Mouse (Mus musculus) G1E (cell line): ENCODE results near the gene Cldn34c4. TPM values are rescaled to one million over a fixed set of nuclear protein-coding genes. Genes with fewer than 3 reads are reported as not detected.

Experiments used
- ATAC-seq: 2 replicates; pipeline ENCODE4 v1.8.0; 2016; ENCODE audit warnings: mild to moderate bottlenecking; ENCODE audit not compliant: insufficient number of reproducible peaks, poor library complexity, low FRiP score, severe bottlenecking; ENCODE audit errors: extremely low read depth
- DNase-seq: peaks from one replicate; pipeline ENCODE4 v3.0.0; 2012; ENCODE audit warnings: low spot score
- H3K27me3 ChIP-seq: 2 replicates; pipeline ENCODE4 v1.6.1; 2012; ENCODE audit warnings: mild to moderate bottlenecking, low read length, inconsistent platforms; ENCODE audit not compliant: insufficient read depth
- H3K36me3 ChIP-seq: replicated peaks from 2 replicates; pipeline ENCODE3; 2012; ENCODE audit warnings: mild to moderate bottlenecking, inconsistent platforms
- H3K4me1 ChIP-seq: 2 replicates; pipeline ENCODE4 v1.6.1; 2012; ENCODE audit warnings: low read depth, low read length, inconsistent platforms, mixed read lengths; ENCODE audit not compliant: insufficient read depth
- H3K4me3 ChIP-seq: 2 replicates; pipeline ENCODE4 v1.5.1; 2012; ENCODE audit warnings: low read depth, mild to moderate bottlenecking, inconsistent platforms, low read length, moderate library complexity, mixed read lengths
- H3K9me3 ChIP-seq: replicated peaks from 2 replicates; pipeline ENCODE4 v1.6.1; 2012; ENCODE audit warnings: inconsistent platforms
- CTCF ChIP-seq: IDR thresholded peaks from 2 replicates; pipeline ENCODE4 v1.5.1; 2012; ENCODE audit warnings: low read depth, low read length, inconsistent platforms, mixed read lengths
- GATA1 ChIP-seq: IDR thresholded peaks from 2 replicates; pipeline ENCODE4 v1.6.1; 2012; ENCODE audit warnings: borderline replicate concordance, low read length, inconsistent platforms, mixed read lengths
- GATA2 ChIP-seq: IDR thresholded peaks from 2 replicates; pipeline ENCODE4 v1.6.1; 2012; ENCODE audit warnings: low read depth, low read length, inconsistent platforms, borderline replicate concordance
- POLR2AphosphoS5 ChIP-seq: IDR thresholded peaks from 2 replicates; pipeline ENCODE4 v1.6.1; 2012; ENCODE audit warnings: low read depth, low read length, inconsistent platforms; ENCODE audit not compliant: insufficient replicate concordance
- TAL1 ChIP-seq: conservative IDR thresholded peaks from 2 replicates; pipeline ENCODE4 v1.6.1; 2012; ENCODE audit warnings: low read depth, low read length, inconsistent platforms, mixed read lengths
- polyA plus RNA-seq: library from polyadenylated mRNA; stranded (reverse); fragments of >175 nt; gene quantifications from 2 replicates; pipeline ENCODE4 v1.2.3, GENCODE M21; 2012
- total RNA-seq, 2 experiments: library from RNA; stranded (forward) in 1 of 2; stranded (reverse) in 1 of 2; fragments of 200-1000 nt in 1 of 2; fragments of >200 nt in 1 of 2; fragmentation: Nextera tagmentation in 1 of 2; gene quantifications; 2 replicates each; pipeline ENCODE4 v1.2.3; 2014 to 2017

Cldn34c4 gene
- total RNA-seq (2014; fragmentation: Nextera tagmentation) (not detected in 2 replicates), total RNA-seq (2017) (not detected in 2 replicates), polyA plus RNA-seq (not detected in 2 replicates)

GRCm38 (mm10) chrX:127736454-127736853 lies at the start of gene Cldn34c4:
Gene Cldn34c4 (minus strand): TSS chrX:127736554.
- Histone ChIP-seq H3K9me3 (no peaks in the 10 kb centered on the region), H3K36me3 (no peaks in the 10 kb centered on the region), H3K4me1 (no peaks in the 10 kb centered on the region), H3K27me3 (no peaks in the 10 kb centered on the region), H3K4me3 (no peak within 1 kb of the TSS)
- TF ChIP-seq GATA2, result no peak
- no peak for TF ChIP-seq CTCF
- no peak for TF ChIP-seq POLR2AphosphoS5
- TF ChIP-seq TAL1, result no peak
- no peak for TF ChIP-seq GATA1
- ATAC-seq (no peak), DNase-seq (no peak)

- DNase-seq, result no peak
- ATAC-seq, result no peak
Measured at GRCm38 (mm10) chrX:127747062-127747461, 10.7 kb upstream of the Cldn34c4 start.

More at GRCm38 (mm10) chrX:127747062-127747461, 10.7 kb upstream of the Cldn34c4 start:
- H3K4me3 ChIP-seq, result no peak overlapping the region
- H3K9me3 ChIP-seq, result peaks cover 16% of the 10 kb centered on the region
- no peaks in the 10 kb centered on the region for H3K27me3 ChIP-seq
- H3K36me3 ChIP-seq, result no peaks in the 10 kb centered on the region
- TF ChIP-seq GATA2, result no peak
- no peak for TF ChIP-seq TAL1
- TF ChIP-seq GATA1, result no peak
- TF ChIP-seq POLR2AphosphoS5, result no peak
- no peak for TF ChIP-seq CTCF
- H3K4me1 ChIP-seq, result no peaks in the 10 kb centered on the region
